Mouse (Mus musculus) heart, adult 2 months (tissue): ENCODE results near the gene Rpl7l1.

Experiments
- CTCF ChIP-seq: fragments of 200-600 bp; IDR thresholded peaks from 2 replicates; pipeline ENCODE4 v1.8.1; 2022; ENCODE audit warnings: antibody characterized with exemption, mild to moderate bottlenecking, moderate library complexity
- EP300 ChIP-seq: fragments of 200-500 bp; IDR thresholded peaks from 2 replicates; pipeline ENCODE4 v1.6.1; 2011; ENCODE audit warnings: low read depth, low read length, control low read depth; ENCODE audit not compliant: insufficient read depth
- POLR2A ChIP-seq: fragments of 200-500 bp; IDR thresholded peaks from 2 replicates; pipeline ENCODE4 v1.6.1; 2011; ENCODE audit warnings: mild to moderate bottlenecking, low read depth, low read length, control low read depth; ENCODE audit not compliant: insufficient read depth

- TF ChIP-seq CTCF (no peak), EP300 (no peak), POLR2A (no peak)
These were observed 47.2 kb downstream of the Rpl7l1 start for GRCm38 (mm10) chr17:46735287-46735686.
